Mouse (Mus musculus): ENCODE measurements around the gene Timm9.
"Not testable (repeated sequence)": the region's sequence is repeated elsewhere in the genome, so short reads cannot be mapped to it uniquely, and the experiment has no call there.

Timm9 gene

DNA sequence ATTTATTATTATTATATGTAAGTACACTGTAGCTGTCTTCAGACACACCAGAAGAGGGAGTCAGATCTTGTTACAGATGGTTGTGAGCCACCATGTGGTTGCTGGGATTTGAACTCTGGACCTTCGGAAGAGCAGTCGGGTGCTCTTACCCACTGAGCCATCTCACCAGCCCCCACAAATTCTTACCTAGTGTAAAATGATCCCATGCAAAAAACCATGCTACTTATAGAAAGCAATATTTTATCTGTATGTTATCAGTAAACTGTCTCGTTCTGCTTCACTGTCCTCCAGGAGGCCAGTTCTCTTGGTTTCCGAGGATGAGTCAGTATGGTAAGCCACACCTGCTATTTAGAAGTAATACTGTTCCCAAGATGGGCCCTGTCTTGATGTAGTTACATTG is 32.2 kb downstream of the Timm9 start:
- DNase-seq (ENCODE audit: low spot score): not testable (repeated sequence)

DNA sequence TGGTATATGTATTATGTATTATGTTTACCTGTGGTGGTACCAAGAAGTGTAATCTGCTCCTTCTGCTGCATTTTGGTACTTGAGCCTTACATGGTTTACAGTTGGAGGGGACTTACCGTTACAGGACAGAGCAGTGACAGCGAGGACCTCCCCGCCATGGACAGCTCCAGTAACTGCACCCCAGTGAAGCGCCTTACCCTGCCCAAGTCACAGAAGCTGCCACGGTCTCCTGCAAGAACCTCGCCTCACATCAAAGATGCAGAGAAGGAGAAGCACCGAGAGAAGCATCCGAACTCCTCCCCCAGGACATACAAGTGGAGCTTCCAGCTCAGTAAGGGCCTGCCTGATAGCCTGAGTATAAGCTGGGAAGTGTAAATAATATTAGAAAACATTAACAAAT is 50.2 kb downstream of the Timm9 start:
- DNase-seq (ENCODE audit: low spot score): no peak

Measured in adipocyte (in vitro differentiated cells).